Mouse (Mus musculus): ENCODE data around the gene Siae. TPM values are rescaled to one million over a fixed set of nuclear protein-coding genes. Genes with fewer than 3 reads are reported as not detected.

Gene Siae
- polyA plus RNA-seq, 1 experiment from 2014 or later, result 5.0 TPM

GRCm38 (mm10) chr9:37670261-37670660 is 114.8 kb downstream of the Siae start:
- Histone ChIP-seq H3K4me3 (ENCODE audit: low read depth, low read length) (no peak overlapping the region), H3K4me2 (ENCODE audit: low read depth, severe bottlenecking) (no peak overlapping the region), H3K9me3 (ENCODE audit: control insufficient read depth, low read length) (no peaks in the 10 kb centered on the region), H3K4me1 (ENCODE audit: control insufficient read depth, insufficient read depth, low read length) (no peaks in the 10 kb centered on the region), H3K27me3 (ENCODE audit: control insufficient read depth, insufficient read depth, low read length) (no peaks in the 10 kb centered on the region), H3K27ac (replicated peaks; ENCODE audit: low read depth, low read length) (no peak overlapping the region), H3K9ac (ENCODE audit: low read length) (no peak overlapping the region), H3K36me3 (ENCODE audit: control insufficient read depth, insufficient read depth, low read length) (no peaks in the 10 kb centered on the region)
- no peak for DNase-seq (ENCODE audit: low spot score)
- no peak for ATAC-seq (ENCODE audit: insufficient number of reproducible peaks, low FRiP score, low TSS enrichment, low read depth)
- WGBS, result 84% methylated on average over 3 of the region's 3 CpGs

- H3K4me3 ChIP-seq (ENCODE audit: low read depth, low read length), result no peak overlapping the region
- H3K9ac ChIP-seq (ENCODE audit: low read length), result no peak overlapping the region
- no peak overlapping the region for H3K4me2 ChIP-seq (ENCODE audit: low read depth, severe bottlenecking)
- no peaks in the 10 kb centered on the region for H3K27me3 ChIP-seq (ENCODE audit: control insufficient read depth, insufficient read depth, low read length)
- DNase-seq (ENCODE audit: low spot score), result no peak
- no peaks in the 10 kb centered on the region for H3K36me3 ChIP-seq (ENCODE audit: control insufficient read depth, insufficient read depth, low read length)
- no peak for ATAC-seq (ENCODE audit: insufficient number of reproducible peaks, low FRiP score, low TSS enrichment, low read depth)
- no peaks in the 10 kb centered on the region for H3K9me3 ChIP-seq (ENCODE audit: control insufficient read depth, low read length)
- 88% methylated on average over 4 of the region's 4 CpGs for WGBS
- H3K27ac ChIP-seq (replicated peaks; ENCODE audit: low read depth, low read length), result no peak overlapping the region
- H3K4me1 ChIP-seq (ENCODE audit: control insufficient read depth, insufficient read depth, low read length), result no peaks in the 10 kb centered on the region
Measured at GRCm38 (mm10) chr9:37675287-37675686, 119.8 kb downstream of the Siae start.

DNA sequence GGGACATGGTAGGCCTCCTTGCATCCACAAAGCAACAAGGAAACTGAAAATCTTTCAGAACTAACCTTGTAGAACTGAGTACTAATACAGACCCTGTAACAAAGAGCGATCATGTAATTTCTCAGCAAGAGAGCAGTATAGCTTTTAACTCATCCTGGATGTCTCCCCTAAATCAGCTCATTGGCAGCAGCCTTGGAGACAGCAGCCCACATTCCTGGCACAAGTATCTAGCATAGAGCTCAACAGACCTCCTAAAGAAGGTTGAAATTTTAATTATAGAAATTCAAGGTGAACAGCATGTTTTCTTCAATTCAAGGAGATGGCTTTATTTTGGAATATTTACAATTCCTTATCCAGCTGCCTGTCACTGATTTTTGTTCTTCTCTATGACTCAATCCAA is 125.6 kb downstream of the Siae start:
- H3K4me1 ChIP-seq (ENCODE audit: control insufficient read depth, insufficient read depth, low read length), result no peaks in the 10 kb centered on the region
- no peak overlapping the region for H3K4me2 ChIP-seq (ENCODE audit: low read depth, severe bottlenecking)
- no peaks in the 10 kb centered on the region for H3K9me3 ChIP-seq (ENCODE audit: control insufficient read depth, low read length)
- DNase-seq (ENCODE audit: low spot score) (no peak), ATAC-seq (ENCODE audit: insufficient number of reproducible peaks, low FRiP score, low TSS enrichment, low read depth) (no peak)
- no peak overlapping the region for H3K4me3 ChIP-seq (ENCODE audit: low read depth, low read length)
- no peaks in the 10 kb centered on the region for H3K27me3 ChIP-seq (ENCODE audit: control insufficient read depth, insufficient read depth, low read length)
- WGBS, result 97% methylated on average over 1 of the region's 1 CpGs
- no peak overlapping the region for H3K9ac ChIP-seq (ENCODE audit: low read length)
- H3K27ac ChIP-seq (replicated peaks; ENCODE audit: low read depth, low read length), result no peak overlapping the region
- H3K36me3 ChIP-seq (ENCODE audit: control insufficient read depth, insufficient read depth, low read length), result no peaks in the 10 kb centered on the region

DNA sequence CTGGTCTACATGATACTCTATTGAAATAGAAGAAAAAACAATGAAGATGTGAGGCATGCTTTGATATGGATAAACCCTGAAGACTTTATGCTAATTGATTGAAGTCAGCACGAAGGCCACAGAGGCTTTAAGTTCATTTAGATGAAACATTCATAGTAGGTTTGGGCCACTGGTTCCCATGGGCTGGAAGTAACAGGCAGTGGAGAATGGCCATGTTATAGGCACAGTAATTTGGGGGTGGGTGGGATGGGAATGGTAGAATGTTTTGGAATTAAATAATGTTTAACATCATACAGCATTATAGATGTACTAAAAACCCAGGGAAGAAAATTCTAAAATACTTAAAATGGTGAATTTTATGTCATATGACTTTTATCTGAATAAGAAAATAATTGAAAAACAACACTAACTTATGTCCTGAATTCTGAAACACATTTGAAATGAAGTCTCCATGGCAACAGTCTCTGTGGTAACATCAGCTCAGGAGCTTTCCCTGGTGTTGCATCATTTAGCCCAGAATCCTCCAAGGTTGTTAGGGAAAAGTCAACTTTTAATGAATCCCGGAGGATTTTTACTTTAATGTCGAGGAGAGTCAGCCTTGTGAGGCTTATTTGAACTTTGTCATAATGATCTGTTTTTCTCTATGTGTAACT is 131.9 kb downstream of the Siae start:
- Histone ChIP-seq H3K4me1 (ENCODE audit: control insufficient read depth, insufficient read depth, low read length) (no peaks in the 10 kb centered on the region), H3K4me3 (ENCODE audit: low read depth, low read length) (no peak overlapping the region), H3K36me3 (ENCODE audit: control insufficient read depth, insufficient read depth, low read length) (no peaks in the 10 kb centered on the region), H3K27me3 (ENCODE audit: control insufficient read depth, insufficient read depth, low read length) (no peaks in the 10 kb centered on the region), H3K27ac (replicated peaks; ENCODE audit: low read depth, low read length) (no peak overlapping the region), H3K4me2 (ENCODE audit: low read depth, severe bottlenecking) (no peak overlapping the region), H3K9me3 (ENCODE audit: control insufficient read depth, low read length) (no peaks in the 10 kb centered on the region), H3K9ac (ENCODE audit: low read length) (no peak overlapping the region)
- ATAC-seq (ENCODE audit: insufficient number of reproducible peaks, low FRiP score, low TSS enrichment, low read depth) (no peak), DNase-seq (ENCODE audit: low spot score) (no peak)
- 82% methylated on average over 3 of the region's 3 CpGs for WGBS

- Histone ChIP-seq H3K4me2 (ENCODE audit: low read depth, severe bottlenecking) (no peak overlapping the region), H3K27ac (replicated peaks; ENCODE audit: low read depth, low read length) (no peak overlapping the region), H3K4me1 (ENCODE audit: control insufficient read depth, insufficient read depth, low read length) (no peaks in the 10 kb centered on the region), H3K27me3 (ENCODE audit: control insufficient read depth, insufficient read depth, low read length) (no peaks in the 10 kb centered on the region), H3K36me3 (ENCODE audit: control insufficient read depth, insufficient read depth, low read length) (no peaks in the 10 kb centered on the region), H3K9ac (ENCODE audit: low read length) (no peak overlapping the region), H3K9me3 (ENCODE audit: control insufficient read depth, low read length) (no peaks in the 10 kb centered on the region), H3K4me3 (ENCODE audit: low read depth, low read length) (no peak overlapping the region)
- no peak for DNase-seq (ENCODE audit: low spot score)
- no peak for ATAC-seq (ENCODE audit: insufficient number of reproducible peaks, low FRiP score, low TSS enrichment, low read depth)
- 45% methylated on average over 3 of the region's 3 CpGs for WGBS
Measured at GRCm38 (mm10) chr9:37687941-37688303, 132.4 kb downstream of the Siae start.

DNA sequence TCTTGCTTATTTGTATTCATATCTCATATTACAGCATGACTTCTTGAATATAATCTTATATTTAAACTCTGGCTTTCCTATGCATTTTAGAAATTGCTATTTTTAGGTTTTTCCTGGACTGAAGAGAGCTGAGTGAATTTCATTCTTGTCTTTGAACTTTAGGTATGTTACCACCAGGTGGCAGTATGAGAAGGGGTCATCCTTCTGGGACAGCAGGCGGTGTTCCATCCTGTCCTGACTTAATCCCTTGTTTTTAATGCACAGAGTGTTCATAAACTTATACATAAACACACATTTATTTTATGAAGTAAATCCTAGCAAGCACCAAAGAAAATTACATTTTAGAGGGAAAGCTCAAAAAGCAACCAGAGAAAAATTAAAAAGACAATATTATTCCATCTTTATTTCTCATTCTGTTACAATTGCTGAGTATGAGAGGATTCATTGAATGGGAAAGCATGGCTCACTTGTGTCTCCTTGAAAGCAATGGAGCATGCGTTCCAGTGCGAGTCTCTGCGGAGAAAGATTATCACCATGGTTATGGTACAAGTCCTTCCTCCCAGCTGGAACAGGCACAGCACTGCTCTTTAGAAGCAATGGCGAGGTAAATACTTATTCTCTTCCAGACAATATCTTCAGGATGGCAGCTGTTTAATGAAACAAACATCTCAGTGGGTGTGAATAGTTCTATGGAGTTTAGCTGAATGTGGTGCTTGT is 134.6 kb downstream of the Siae start:
- Histone ChIP-seq H3K9ac (ENCODE audit: low read length) (no peak overlapping the region), H3K27me3 (ENCODE audit: control insufficient read depth, insufficient read depth, low read length) (no peaks in the 10 kb centered on the region), H3K4me1 (ENCODE audit: control insufficient read depth, insufficient read depth, low read length) (no peaks in the 10 kb centered on the region), H3K9me3 (ENCODE audit: control insufficient read depth, low read length) (no peaks in the 10 kb centered on the region), H3K36me3 (ENCODE audit: control insufficient read depth, insufficient read depth, low read length) (no peaks in the 10 kb centered on the region), H3K4me3 (ENCODE audit: low read depth, low read length) (no peak overlapping the region), H3K4me2 (ENCODE audit: low read depth, severe bottlenecking) (no peak overlapping the region), H3K27ac (replicated peaks; ENCODE audit: low read depth, low read length) (no peak overlapping the region)
- ATAC-seq (ENCODE audit: insufficient number of reproducible peaks, low FRiP score, low TSS enrichment, low read depth), result no peak
- DNase-seq (ENCODE audit: low spot score), result no peak
- 67% methylated on average over 5 of the region's 5 CpGs for WGBS

Other genes starting within 250 kb of the Siae start
- 6.1 and 6.6 TPM in 2 replicates for gene Ccdc15, start 207.3 kb upstream of the Siae start, polyA plus RNA-seq (2014; fragmentation: Nextera tagmentation; extraction: Ambion mirVana)
- 0.07 TPM in 1 of 2 replicates, not detected in the other for gene Hepacam, start 188.3 kb upstream of the Siae start, polyA plus RNA-seq (2014; fragmentation: Nextera tagmentation; extraction: Ambion mirVana)
- gene Robo4, start 153.8 kb upstream of the Siae start, polyA plus RNA-seq (2014; fragmentation: Nextera tagmentation; extraction: Ambion mirVana), result 6.6 and 9.0 TPM in 2 replicates
- 0.16 and 0.33 TPM in 2 replicates for gene Robo3, start 122.5 kb upstream of the Siae start, polyA plus RNA-seq (2014; fragmentation: Nextera tagmentation; extraction: Ambion mirVana)
- gene Msantd2, start 66.4 kb upstream of the Siae start, polyA plus RNA-seq (2014; fragmentation: Nextera tagmentation; extraction: Ambion mirVana), result 34.1 and 35.6 TPM in 2 replicates
- 27.4 and 30.4 TPM in 2 replicates for gene Esam, start 27.6 kb upstream of the Siae start, polyA plus RNA-seq (2014; fragmentation: Nextera tagmentation; extraction: Ambion mirVana)
- 0.55 and 0.87 TPM in 2 replicates for gene Vsig2, start 16.4 kb upstream of the Siae start, polyA plus RNA-seq (2014; fragmentation: Nextera tagmentation; extraction: Ambion mirVana)
- 1.7 and 2.6 TPM in 2 replicates for gene Nrgn, start 2.8 kb upstream of the Siae start, polyA plus RNA-seq (2014; fragmentation: Nextera tagmentation; extraction: Ambion mirVana)
- gene Spa17, start 58.0 kb downstream of the Siae start, polyA plus RNA-seq (2014; fragmentation: Nextera tagmentation; extraction: Ambion mirVana), result 5.4 and 7.2 TPM in 2 replicates
- gene Tbrg1, start 101.6 kb downstream of the Siae start, polyA plus RNA-seq (2014; fragmentation: Nextera tagmentation; extraction: Ambion mirVana), result 135 and 136 TPM in 2 replicates
- not detected in 2 replicates for gene Panx3, start 113.5 kb downstream of the Siae start, polyA plus RNA-seq (2014; fragmentation: Nextera tagmentation; extraction: Ambion mirVana)
- gene Olfr160, start 160.6 kb downstream of the Siae start, polyA plus RNA-seq (2014; fragmentation: Nextera tagmentation; extraction: Ambion mirVana), result not detected in 2 replicates
- not detected in 2 replicates for gene Olfr874, start 189.4 kb downstream of the Siae start, polyA plus RNA-seq (2014; fragmentation: Nextera tagmentation; extraction: Ambion mirVana)
- gene Olfr875, start 216.2 kb downstream of the Siae start, polyA plus RNA-seq (2014; fragmentation: Nextera tagmentation; extraction: Ambion mirVana), result not detected in 2 replicates
- gene Olfr876, start 247.3 kb downstream of the Siae start, polyA plus RNA-seq (2014; fragmentation: Nextera tagmentation; extraction: Ambion mirVana), result not detected in 2 replicates

All from limb, embryonic 11.5 days (tissue).